Mouse (Mus musculus) gastrocnemius, adult 8-10 months (tissue): ENCODE results near the gene Eva1c. TPM values are rescaled to one million over a fixed set of nuclear protein-coding genes. Genes with fewer than 3 reads are reported as not detected.
"Not testable (repeated sequence)": the region's sequence is repeated elsewhere in the genome, so short reads cannot be mapped to it uniquely, and the experiment has no call there.

Experiments
- DNase-seq, 2 experiments: peaks; one replicate each; pipeline ENCODE4 v3.0.0; 2022; ENCODE audit warnings: low spot score in 2 of 2
- total RNA-seq, 4 experiments: library from RNA; stranded (reverse); gene quantifications; 2 replicates each; pipeline ENCODE4 v1.2.4; 2022

Eva1c gene
- total RNA-seq, 4 experiments from 2014 or later = 0.34 to 0.56 (median 0.38) TPM; not detected in 1

DNA sequence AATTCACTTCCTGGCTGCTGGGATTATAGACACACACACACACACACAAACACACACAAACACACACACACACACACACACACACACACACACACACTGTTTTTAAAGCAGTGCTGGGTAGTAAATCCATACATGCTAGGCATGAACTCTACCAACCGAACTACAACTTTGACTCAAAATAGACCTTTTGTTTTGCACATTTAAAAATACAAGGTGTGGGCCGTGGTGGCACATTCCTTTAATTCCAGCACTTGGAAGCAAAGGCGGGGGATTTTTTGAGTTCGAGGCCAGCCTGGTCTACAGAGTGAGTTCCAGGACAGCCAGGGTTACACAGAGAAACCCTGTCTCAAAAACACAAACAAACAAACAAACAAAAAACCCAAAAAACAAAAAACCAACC, 2.5 kb upstream of the Eva1c start:
- not testable (repeated sequence) for DNase-seq

GRCm38 (mm10) chr16:90826041-90826440, 478 bp upstream of the Eva1c start:
- no peak for DNase-seq

- no peak for DNase-seq
Measured at GRCm38 (mm10) chr16:90827498-90827897, 979 bp downstream of the Eva1c start.

DNA sequence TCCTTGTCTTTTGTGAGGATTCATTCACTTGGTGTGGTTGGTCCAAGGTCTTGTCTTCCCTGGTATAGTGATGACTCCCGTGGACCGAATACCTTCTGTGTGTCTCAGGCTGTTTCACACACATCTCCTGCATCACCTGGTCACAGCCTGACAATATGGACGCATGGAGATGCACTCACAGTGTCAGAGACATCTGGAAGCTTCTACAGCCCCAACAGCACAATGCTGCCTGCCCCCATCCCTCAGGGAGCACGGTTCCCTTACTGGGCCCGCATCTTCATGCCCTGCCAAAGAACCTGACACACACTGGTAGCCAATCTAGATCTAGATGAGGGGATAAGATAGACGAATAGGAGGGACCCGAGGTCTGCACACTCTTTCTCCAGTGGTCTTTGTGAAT, 2.6 kb downstream of the Eva1c start:
- DNase-seq = no peak

DNA sequence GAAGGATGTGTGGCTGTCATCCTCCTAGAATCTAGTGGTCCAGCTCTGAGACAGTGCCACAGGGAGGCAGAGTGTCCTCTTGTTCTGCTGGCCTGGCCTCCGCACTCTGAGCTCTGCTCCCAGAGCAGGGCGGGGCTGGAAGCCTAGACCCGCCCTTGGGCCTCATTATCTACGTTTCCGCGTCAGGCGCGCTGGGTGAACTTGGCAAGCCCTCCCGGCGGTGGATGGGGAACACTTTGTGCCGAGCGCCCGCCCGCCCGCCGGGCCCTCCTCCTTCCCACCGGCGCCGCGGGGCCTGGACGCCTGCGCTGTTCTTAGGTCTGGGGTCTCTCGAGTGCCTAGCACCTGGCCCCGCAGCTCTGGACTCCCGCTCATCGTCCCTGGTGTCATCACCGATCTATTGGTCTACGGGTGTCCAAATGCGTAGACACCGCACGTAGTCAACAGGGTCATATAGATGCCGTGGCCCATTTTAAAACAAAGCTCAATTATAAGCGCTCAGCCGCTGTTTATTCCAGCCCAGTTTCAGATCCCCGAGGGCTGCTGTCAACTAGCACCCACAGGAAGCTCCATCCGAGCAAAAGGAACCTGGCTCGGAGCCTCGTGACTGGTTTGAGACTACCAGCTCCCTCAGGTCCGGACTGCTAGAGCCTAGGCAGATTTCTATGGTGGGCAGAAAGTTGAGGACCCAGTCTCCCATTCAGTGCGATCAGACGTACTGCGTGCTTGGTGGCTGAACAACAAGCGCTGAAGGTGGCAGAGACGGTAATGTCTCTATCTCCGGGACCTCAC, 3.6 kb downstream of the Eva1c start:
- DNase-seq = peak; percentile 81 to 84

DNA sequence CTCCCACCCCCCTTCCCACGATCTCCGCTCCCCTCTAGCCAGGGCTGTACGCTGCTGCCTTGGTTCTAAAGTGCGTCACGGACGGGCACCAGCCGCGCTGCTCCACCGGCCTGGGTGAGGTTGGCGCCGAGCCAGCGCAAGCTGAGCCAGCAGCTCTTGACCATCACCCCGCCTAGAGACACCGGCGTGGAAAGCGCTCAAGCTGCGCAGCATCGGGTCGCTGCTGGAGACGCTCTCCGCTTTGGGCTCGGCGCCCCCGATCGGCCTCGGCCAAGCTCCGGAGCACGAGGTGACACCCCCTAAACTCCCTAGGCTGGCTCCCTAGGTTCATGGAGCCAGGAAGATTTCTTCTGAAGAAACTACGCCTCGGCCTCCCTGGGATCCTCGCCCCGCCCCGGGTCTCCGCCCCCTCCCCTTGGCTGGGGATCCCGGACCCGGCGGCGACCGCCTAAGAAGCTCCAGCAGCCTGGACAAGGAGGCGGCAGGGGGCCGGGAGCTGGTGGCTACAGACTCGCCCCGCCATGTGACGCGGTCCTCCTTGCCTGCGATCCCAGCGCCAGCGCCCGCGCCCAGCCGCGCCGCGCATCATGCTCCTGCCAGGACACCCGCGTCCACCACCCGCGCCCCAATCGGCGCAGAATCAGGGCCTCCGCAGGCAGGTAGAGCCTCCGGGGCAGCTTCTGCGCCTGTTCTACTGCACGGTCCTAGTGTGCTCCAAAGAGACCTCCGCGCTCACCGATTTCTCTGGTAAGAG, 4.3 kb downstream of the Eva1c start:
- peak; percentile 47 to 50 for DNase-seq

- DNase-seq = no peak
Measured at GRCm38 (mm10) chr16:90831676-90832075, 5.2 kb downstream of the Eva1c start.

- no peak for DNase-seq
Measured at GRCm38 (mm10) chr16:90832495-90832894, 6.0 kb downstream of the Eva1c start.

- DNase-seq = no peak
Measured at GRCm38 (mm10) chr16:90833041-90833791, 6.7 kb downstream of the Eva1c start.

GRCm38 (mm10) chr16:90837431-90837830, 10.9 kb downstream of the Eva1c start:
- DNase-seq = no peak

DNA sequence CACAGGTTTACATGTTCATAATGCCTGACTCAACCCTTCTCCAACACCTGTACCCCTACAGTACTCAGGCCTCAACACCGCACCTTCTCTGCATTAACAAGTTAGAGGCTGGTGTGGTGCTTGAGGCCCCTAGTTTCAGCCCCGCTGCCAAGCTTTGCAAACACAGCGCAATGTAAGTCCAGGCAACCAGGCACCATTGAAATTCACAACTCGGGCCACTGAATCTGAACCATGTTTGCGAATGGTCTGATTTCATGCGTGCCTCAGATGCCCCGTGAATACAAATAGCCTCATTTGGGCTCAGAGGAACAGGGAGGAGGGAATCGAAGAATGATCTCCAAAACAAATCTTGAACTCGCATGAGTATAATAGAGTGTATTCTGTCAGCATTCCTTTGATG, 15.6 kb downstream of the Eva1c start:
- no peak for DNase-seq

GRCm38 (mm10) chr16:90845038-90845437, 18.5 kb downstream of the Eva1c start:
- no peak for DNase-seq

DNA sequence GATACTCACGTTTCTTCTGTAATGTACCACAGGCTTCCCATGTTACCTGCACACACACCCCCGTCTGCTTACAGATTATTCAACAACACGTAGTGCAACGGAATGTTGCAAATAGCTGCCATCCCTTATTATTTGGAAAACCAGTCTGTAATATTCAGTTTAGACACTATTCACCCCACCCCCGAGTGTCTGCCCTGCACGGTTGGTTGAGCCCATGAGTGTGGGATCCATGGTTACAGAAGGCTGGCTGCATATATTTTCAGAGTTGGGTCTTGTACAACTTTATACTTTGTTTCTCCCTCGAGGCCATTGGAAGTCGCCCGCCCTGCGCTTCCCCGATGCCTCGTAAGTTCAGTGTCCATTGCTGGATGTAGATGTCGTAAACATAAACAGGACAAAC, 19.1 kb downstream of the Eva1c start:
- DNase-seq = no peak

DNA sequence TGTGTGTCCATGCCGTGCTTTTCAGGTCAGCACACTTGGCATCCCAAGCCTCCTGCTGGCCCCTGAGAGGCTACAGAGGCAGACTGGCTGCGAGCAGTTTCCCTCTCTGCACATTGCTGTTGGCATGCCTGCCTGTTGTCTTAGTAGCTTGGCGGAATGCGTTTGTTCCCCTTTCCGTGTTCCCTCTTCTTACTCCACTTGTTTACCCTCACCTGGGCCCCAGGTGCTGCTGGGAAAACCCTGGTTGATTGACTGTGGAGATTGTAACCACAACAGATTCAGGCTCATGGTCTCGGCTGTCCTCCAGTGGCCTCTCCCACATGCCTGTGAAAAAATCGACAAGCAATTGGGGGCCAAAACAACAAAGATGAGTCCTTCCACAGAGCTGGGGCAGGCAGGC, 22.2 kb downstream of the Eva1c start:
- DNase-seq = no peak

DNA sequence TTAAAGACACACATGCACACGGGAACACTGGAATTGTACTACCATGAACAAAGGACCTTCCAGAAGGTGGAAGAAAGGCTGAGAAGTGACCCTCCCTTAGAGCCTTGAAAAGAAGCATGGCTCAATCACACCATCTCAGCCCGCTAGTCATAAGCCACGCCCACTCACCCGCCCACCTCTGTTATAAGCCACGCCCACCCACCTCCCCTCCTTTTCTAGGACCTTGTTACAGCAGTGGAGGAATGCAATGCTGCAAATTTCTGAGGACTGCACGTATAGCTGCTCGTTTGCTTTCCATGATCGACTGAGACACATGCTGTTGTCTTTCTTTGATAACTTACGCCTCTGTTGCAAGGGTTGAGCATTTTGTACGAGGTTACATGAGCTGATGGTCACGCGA, 22.7 kb downstream of the Eva1c start:
- DNase-seq = no peak

GRCm38 (mm10) chr16:90850881-90851280, 24.4 kb downstream of the Eva1c start:
- no peak for DNase-seq

DNA sequence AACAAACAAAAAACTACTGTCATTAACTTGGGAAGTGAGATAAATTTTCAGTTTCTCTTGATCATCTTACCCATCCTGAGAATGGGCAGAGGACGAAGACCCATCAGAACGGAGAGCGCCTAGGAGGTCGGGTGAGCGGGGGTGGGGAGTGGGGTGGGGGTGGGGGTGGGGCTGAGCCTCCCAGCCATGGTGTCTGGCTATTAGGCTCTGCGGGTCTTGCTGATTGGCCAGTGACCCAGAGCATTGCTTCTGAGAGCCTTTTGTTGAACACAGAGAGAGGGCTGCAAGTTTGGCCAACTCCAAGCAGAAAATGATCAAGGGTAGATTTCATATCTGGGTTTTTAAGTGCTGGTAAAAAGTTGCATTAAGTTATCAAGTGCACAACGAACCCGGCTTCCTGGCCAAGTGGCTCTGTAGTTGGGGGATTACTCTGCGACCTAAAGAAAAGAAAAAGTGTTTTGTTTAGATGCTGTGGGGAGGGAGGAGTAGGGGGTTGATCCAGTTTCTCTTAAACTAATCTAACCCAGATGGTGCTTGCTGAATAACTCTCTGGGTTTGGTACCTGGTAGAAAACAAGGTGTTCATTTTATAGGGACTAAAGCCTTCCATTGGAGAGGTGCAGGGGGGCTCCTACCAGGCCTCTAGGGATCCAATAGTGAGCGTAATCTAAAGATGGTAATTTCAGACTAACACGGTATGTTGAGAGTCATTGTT, 25.3 kb downstream of the Eva1c start:
- no peak for DNase-seq

GRCm38 (mm10) chr16:90856552-90857200, 30.2 kb downstream of the Eva1c start:
- DNase-seq = no peak

DNA sequence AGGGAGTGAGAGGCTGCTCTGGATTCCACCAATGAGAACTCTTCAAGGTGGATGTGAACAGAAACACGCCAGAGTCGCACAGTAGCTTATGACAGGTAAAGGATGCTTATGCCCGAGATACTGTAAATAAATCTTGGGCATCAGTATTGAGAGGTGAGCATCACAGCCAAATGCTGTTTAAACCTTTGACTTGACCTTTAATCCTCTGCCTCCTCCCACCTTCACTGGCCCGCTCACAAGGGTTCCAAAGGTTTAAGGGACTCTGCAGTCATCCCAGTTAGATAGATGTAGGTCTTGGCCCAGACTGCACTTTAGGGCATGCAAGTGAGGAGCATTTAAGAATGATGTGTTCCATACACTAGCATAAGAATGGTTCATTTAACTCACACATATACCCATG, 31.7 kb downstream of the Eva1c start:
- no peak for DNase-seq

- no peak for DNase-seq
Measured at GRCm38 (mm10) chr16:90863036-90863435, 36.5 kb downstream of the Eva1c start.

GRCm38 (mm10) chr16:90863468-90864046, 37.0 kb downstream of the Eva1c start:
- no peak for DNase-seq
